Comparison of ENCODE assay signal across 8 mouse cellular contexts in genomic region chr2:92459921-92460707, GRCm38 (mm10). TPM values are rescaled to one million over a fixed set of nuclear protein-coding genes. Genes with fewer than 3 reads are reported as not detected.
DNase-seq lines count a peak whose midpoint lies in the region; ATAC-seq and TF ChIP-seq lines count a peak whose summit lies in the region.

Slc35c1 (minus strand) TSS chr2:92460538.

- peak; percentile 6 for DNase-seq in embryo, embryonic 10.5 days (ENCODE audit: low spot score)
- DNase-seq in embryo, embryonic 9.5 days (ENCODE audit: extremely low spot score), result no peak
- peak; percentile 25 for DNase-seq in gastrocnemius, postnatal 10 days
- DNase-seq in limb, embryonic 11.5 days (ENCODE audit: low spot score), result peak; percentile 41
- DNase-seq in midbrain, embryonic 11.5 days (ENCODE audit: low spot score, missing footprints), result no peak
- DNase-seq in stomach, postnatal 0 days (ENCODE audit: low spot score), result peak; percentile 82

- H3K9me3 ChIP-seq in limb, embryonic 11.5 days (ENCODE audit: control insufficient read depth, low read length), result no peaks in the 10 kb centered on the region
- H3K9me3 ChIP-seq in midbrain, embryonic 11.5 days (ENCODE audit: control insufficient read depth, low read length), result no peaks in the 10 kb centered on the region
- H3K9me3 ChIP-seq in stomach, postnatal 0 days (ENCODE audit: control insufficient read depth, low read length), result no peaks in the 10 kb centered on the region

- H3K9ac ChIP-seq in limb, embryonic 11.5 days (ENCODE audit: low read length), result peak within 1 kb of the TSS; percentile 69
- H3K9ac ChIP-seq in midbrain, embryonic 11.5 days (ENCODE audit: low read length), result peak within 1 kb of the TSS; percentile 72
- peak within 1 kb of the TSS; percentile 79 for H3K9ac ChIP-seq in stomach, postnatal 0 days (ENCODE audit: low read length)

- peak within 1 kb of the TSS; percentile 83 for H3K27ac ChIP-seq in bone marrow, adult 2 months (ENCODE audit: control insufficient read depth, insufficient read depth, low read depth, low read length, poor library complexity)
- H3K27ac ChIP-seq in limb, embryonic 11.5 days (replicated peaks; ENCODE audit: low read depth, low read length), result no peak within 1 kb of the TSS
- H3K27ac ChIP-seq in midbrain, embryonic 11.5 days (ENCODE audit: low read depth, low read length), result no peak within 1 kb of the TSS
- peak within 1 kb of the TSS; percentile 81 for H3K27ac ChIP-seq in stomach, postnatal 0 days (replicated peaks)

- no peak for TF ChIP-seq EP300 in stomach, postnatal 0 days (optimal IDR thresholded peaks at IDR 0.05)

- ATAC-seq in inflammation-experienced regulatory T-cells, adult 6 months, result peak; percentile 23
- ATAC-seq in limb, embryonic 11.5 days (ENCODE audit: insufficient number of reproducible peaks, low FRiP score, low TSS enrichment, low read depth), result 0 out of 2 replicates have a peak, but pooled peaks have one; percentile 3
- ATAC-seq in midbrain, embryonic 11.5 days (ENCODE audit: low FRiP score), result peak; percentile 41
- peak; percentile 53 for ATAC-seq in stomach, postnatal 0 days (ENCODE audit: low FRiP score, low TSS enrichment)

- H3K36me3 ChIP-seq in limb, embryonic 11.5 days (ENCODE audit: control insufficient read depth, insufficient read depth, low read length), result no peaks in the 10 kb centered on the region
- H3K36me3 ChIP-seq in midbrain, embryonic 11.5 days (ENCODE audit: control insufficient read depth, insufficient read depth, low read length), result no peaks in the 10 kb centered on the region
- H3K36me3 ChIP-seq in stomach, postnatal 0 days (ENCODE audit: control insufficient read depth, insufficient read depth, low read length), result no peaks in the 10 kb centered on the region

- WGBS in bone marrow, adult 2 months, result 4% methylated on average over 34 of the region's 34 CpGs
- WGBS in limb, embryonic 11.5 days, result 1% methylated on average over 34 of the region's 34 CpGs
- WGBS in midbrain, embryonic 11.5 days, result 2% methylated on average over 34 of the region's 34 CpGs
- WGBS in stomach, postnatal 0 days, result 1% methylated on average over 34 of the region's 34 CpGs

- H3K27me3 ChIP-seq in limb, embryonic 11.5 days (ENCODE audit: control insufficient read depth, insufficient read depth, low read length), result peaks cover 17% of the 10 kb centered on the region
- H3K27me3 ChIP-seq in midbrain, embryonic 11.5 days (ENCODE audit: control insufficient read depth, insufficient read depth, low read length), result peaks cover 11% of the 10 kb centered on the region
- H3K27me3 ChIP-seq in stomach, postnatal 0 days (ENCODE audit: control insufficient read depth, insufficient read depth, low read length), result no peaks in the 10 kb centered on the region; the same call in 1 of the 2 replicates

- H3K4me3 ChIP-seq in bone marrow, adult 2 months (replicated peaks; ENCODE audit: control insufficient read depth, low read depth, low read length), result peak within 1 kb of the TSS; percentile 99
- peak within 1 kb of the TSS; percentile 81 for H3K4me3 ChIP-seq in limb, embryonic 11.5 days (ENCODE audit: low read depth, low read length)
- peak within 1 kb of the TSS; percentile 76 for H3K4me3 ChIP-seq in midbrain, embryonic 11.5 days (ENCODE audit: low read depth, low read length)
- peak within 1 kb of the TSS; percentile 79 for H3K4me3 ChIP-seq in stomach, postnatal 0 days (ENCODE audit: low read depth, low read length)

- TF ChIP-seq POLR2A in bone marrow, adult 2 months (IDR thresholded peaks at IDR 0.05; ENCODE audit: borderline replicate concordance, control insufficient read depth, low read depth, low read length), result peak; percentile 67; the same call in 1 of the 2 replicates

- no peak for TF ChIP-seq CTCF in bone marrow, adult 2 months (IDR thresholded peaks at IDR 0.05; ENCODE audit: control insufficient read depth, insufficient read depth, low read length)
- TF ChIP-seq CTCF in stomach, postnatal 0 days (IDR thresholded peaks at IDR 0.05; ENCODE audit: low read depth), result no peak

- H3K4me1 ChIP-seq in bone marrow, adult 2 months (ENCODE audit: control insufficient read depth, insufficient read depth, low read length), result peaks cover 13% of the 10 kb centered on the region
- peaks cover 9% of the 10 kb centered on the region for H3K4me1 ChIP-seq in limb, embryonic 11.5 days (ENCODE audit: control insufficient read depth, insufficient read depth, low read length)
- H3K4me1 ChIP-seq in midbrain, embryonic 11.5 days (ENCODE audit: control insufficient read depth, insufficient read depth, low read length), result peaks cover 10% of the 10 kb centered on the region
- peaks cover 14% of the 10 kb centered on the region; the same call in 1 of the 2 replicates for H3K4me1 ChIP-seq in stomach, postnatal 0 days (replicated peaks; ENCODE audit: control insufficient read depth, insufficient read depth)

- H3K4me2 ChIP-seq in limb, embryonic 11.5 days (ENCODE audit: low read depth, severe bottlenecking), result peak within 1 kb of the TSS; percentile 95
- peak within 1 kb of the TSS; percentile 91 for H3K4me2 ChIP-seq in midbrain, embryonic 11.5 days
- peak within 1 kb of the TSS; percentile 87 for H3K4me2 ChIP-seq in stomach, postnatal 0 days (replicated peaks; ENCODE audit: low read depth)

RNA-seq across cellular contexts. Expression of gene Slc35c1, which starts in this region (rescaled TPM):
- 8.6 and 18.5 TPM in 2 replicates for polyA plus RNA-seq in bone marrow, adult 2 months (2011; ENCODE audit: insufficient read depth, insufficient read length, low replicate concordance, missing spikeins)
- 1 to 10 TPM; 5.9 to 6.7 TPM for total RNA-seq in gastrocnemius, postnatal 10 days (2021)
- 10 to 100 TPM; 35.1 to 53.1 (median 38.8) TPM for polyA plus RNA-seq in inflammation-experienced regulatory T-cells, adult 6 months (2017; shearing (Covaris generic))
- polyA plus RNA-seq in limb, embryonic 11.5 days (2014; fragmentation: Nextera tagmentation; extraction: Ambion mirVana), result 8.2 and 9.8 TPM in 2 replicates
- polyA plus RNA-seq in midbrain, embryonic 11.5 days (2014; fragmentation: Nextera tagmentation; extraction: Ambion mirVana), result 9.2 and 9.5 TPM in 2 replicates
- 35.8 and 41.7 TPM in 2 replicates for polyA plus RNA-seq in stomach, postnatal 0 days (2015; fragmentation: Nextera tagmentation; extraction: Ambion mirVana)

Comparison
In these comparisons a context has a peak if more than half of its experiments do, and no peak if none do; other contexts are left out.
1. DNase-seq: peak in embryo, embryonic 10.5 days (single experiment), gastrocnemius, postnatal 10 days (single experiment), limb, embryonic 11.5 days (single experiment) and stomach, postnatal 0 days (single experiment); none in embryo, embryonic 9.5 days (single experiment) and midbrain, embryonic 11.5 days (single experiment).
2. H3K27ac ChIP-seq: peak in bone marrow, adult 2 months (single experiment) and stomach, postnatal 0 days (single experiment); none in limb, embryonic 11.5 days (single experiment) and midbrain, embryonic 11.5 days (single experiment).
3. ATAC-seq: peak in every context shown above with its lines; median percentile 53 in stomach, postnatal 0 days; 41 in midbrain, embryonic 11.5 days; 23 in inflammation-experienced regulatory T-cells, adult 6 months; 3 in limb, embryonic 11.5 days.
4. Peak in every context shown above with its lines, with median percentiles within 50 percentile points of each other: H3K4me3 ChIP-seq, H3K4me2 ChIP-seq and H3K9ac ChIP-seq.